Mouse (Mus musculus) cortical plate, adult 2 months (tissue): ENCODE data around the gene Gramd1c.

Experiments used
- CTCF ChIP-seq: fragments of 200-500 bp; IDR thresholded peaks from 2 replicates; pipeline ENCODE4 v1.5.1; 2011; ENCODE audit warnings: mild to moderate bottlenecking, control low read depth, low read length; ENCODE audit not compliant: insufficient read depth; ENCODE audit errors: extremely low read depth
- POLR2A ChIP-seq: fragments of 200-500 bp; IDR thresholded peaks from 2 replicates; pipeline ENCODE4 v1.6.1; 2011; ENCODE audit warnings: mild to moderate bottlenecking, low read length, control low read depth; ENCODE audit not compliant: insufficient read depth; ENCODE audit errors: extremely low read depth

GRCm38 (mm10) chr16:43979328-43980109 is 83.6 kb downstream of the Gramd1c start, which contains the start of gene Zdhhc23:
- TF ChIP-seq CTCF (no peak), POLR2A (no peak)
